Mouse (Mus musculus) kidney, postnatal 0 days (tissue): ENCODE results near the gene Lpar5. TPM values are rescaled to one million over a fixed set of nuclear protein-coding genes. Genes with fewer than 3 reads are reported as not detected.

Source experiments
- ATAC-seq: fragments of 200-750 bp; cut with Nextera tagmentation; replicated peaks from 2 replicates; pipeline ENCODE4 v1.8.0; 2017; ENCODE audit warnings: low read depth, moderate number of reproducible peaks, moderate TSS enrichment, moderate library complexity; ENCODE audit not compliant: low FRiP score
- DNase-seq: peaks from one replicate; pipeline ENCODE4 v3.0.0-alpha.2; 2016; ENCODE audit warnings: low spot score
- H3K27ac ChIP-seq: fragments of 300-500 bp; sonication (generic); 2 replicates; pipeline ENCODE4 v1.5.1; 2014; ENCODE audit warnings: mild to moderate bottlenecking
- H3K27me3 ChIP-seq: fragments of 300-500 bp; sonication (generic); 2 replicates; pipeline ENCODE4 v1.6.1; 2014; ENCODE audit warnings: low read length, mixed read lengths; ENCODE audit not compliant: insufficient read depth
- H3K36me3 ChIP-seq: fragments of 300-500 bp; sonication (generic); 2 replicates; pipeline ENCODE4 v1.6.1; 2014; ENCODE audit warnings: low read length, mixed read lengths; ENCODE audit not compliant: insufficient read depth
- H3K4me1 ChIP-seq: fragments of 300-500 bp; sonication (generic); replicated peaks from 2 replicates; pipeline ENCODE4 v1.6.1; 2014; ENCODE audit warnings: antibody characterized with exemption, low read length, mixed read lengths; ENCODE audit not compliant: insufficient read depth
- H3K4me2 ChIP-seq: fragments of 300-500 bp; sonication (generic); 2 replicates; pipeline ENCODE4 v1.6.1; 2014; ENCODE audit warnings: mild to moderate bottlenecking, low read length, moderate library complexity, mixed read lengths
- H3K4me3 ChIP-seq: fragments of 300-500 bp; sonication (generic); replicated peaks from 2 replicates; pipeline ENCODE4 v1.5.1; 2014; ENCODE audit warnings: low read depth, low read length
- H3K9ac ChIP-seq: fragments of 300-500 bp; sonication (generic); 2 replicates; pipeline ENCODE4 v1.6.1; 2014; ENCODE audit warnings: low read depth, low read length
- H3K9me3 ChIP-seq: fragments of 300-500 bp; sonication (generic); replicated peaks from 2 replicates; pipeline ENCODE4 v1.6.1; 2016; ENCODE audit warnings: low read length, inconsistent platforms, mixed read lengths
- CTCF ChIP-seq: IDR thresholded peaks from 2 replicates; pipeline ENCODE4 v1.5.1; 2016; ENCODE audit warnings: antibody characterized with exemption, low read depth, mild to moderate bottlenecking, moderate library complexity
- WGBS: fragments of 180-500 bp; shearing (Covaris S2); extraction: QIAGEN DNeasy Blood & Tissue Kit; methylation state at CpG from one replicate; pipeline ENCODE4 v1.1.7; 2014; 5-methylcytosine and 5-hydroxymethylcytosine counted together
- polyA plus RNA-seq: library from polyadenylated mRNA; unstranded; fragments of >200 nt; fragmentation: Nextera tagmentation; extraction: Ambion mirVana; gene quantifications from 2 replicates; pipeline ENCODE4 v1.2.1, GENCODE M21; 2015

Gene Lpar5
- polyA plus RNA-seq, 1 experiment from 2014 or later, result 0.30 TPM

DNA sequence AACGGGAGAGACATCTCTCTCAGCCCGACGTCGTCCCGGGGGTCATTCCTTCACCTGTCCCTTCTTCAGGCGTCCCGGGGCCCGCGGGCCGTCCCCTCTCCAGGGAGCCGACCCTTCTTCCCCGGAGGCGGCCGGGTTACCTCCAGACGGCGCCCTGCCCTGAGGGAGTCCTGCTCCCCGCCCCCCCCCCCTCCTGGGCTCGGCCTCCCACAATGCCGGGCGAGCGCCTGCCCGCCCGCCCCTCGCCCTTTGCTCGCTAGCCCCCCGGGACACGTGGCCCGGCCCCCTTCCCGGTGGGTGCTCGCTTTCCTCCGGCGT lies 28.5 kb downstream of the Lpar5 start:
- DNase-seq (no peak), ATAC-seq (no peak; the same call in 1 of the 2 replicates)
- Histone ChIP-seq H3K36me3 (peaks cover 21% of the 10 kb centered on the region), H3K9ac (peak overlapping the region; percentile 96), H3K27me3 (no peaks in the 10 kb centered on the region), H3K9me3 (no peaks in the 10 kb centered on the region), H3K4me1 (peaks cover 28% of the 10 kb centered on the region), H3K4me2 (peak overlapping the region; percentile 85), H3K4me3 (peak overlapping the region; percentile 99), H3K27ac (peak overlapping the region; percentile 98)
- WGBS, result 0% methylated on average over 24 of the region's 32 CpGs
- no peak for TF ChIP-seq CTCF

DNA sequence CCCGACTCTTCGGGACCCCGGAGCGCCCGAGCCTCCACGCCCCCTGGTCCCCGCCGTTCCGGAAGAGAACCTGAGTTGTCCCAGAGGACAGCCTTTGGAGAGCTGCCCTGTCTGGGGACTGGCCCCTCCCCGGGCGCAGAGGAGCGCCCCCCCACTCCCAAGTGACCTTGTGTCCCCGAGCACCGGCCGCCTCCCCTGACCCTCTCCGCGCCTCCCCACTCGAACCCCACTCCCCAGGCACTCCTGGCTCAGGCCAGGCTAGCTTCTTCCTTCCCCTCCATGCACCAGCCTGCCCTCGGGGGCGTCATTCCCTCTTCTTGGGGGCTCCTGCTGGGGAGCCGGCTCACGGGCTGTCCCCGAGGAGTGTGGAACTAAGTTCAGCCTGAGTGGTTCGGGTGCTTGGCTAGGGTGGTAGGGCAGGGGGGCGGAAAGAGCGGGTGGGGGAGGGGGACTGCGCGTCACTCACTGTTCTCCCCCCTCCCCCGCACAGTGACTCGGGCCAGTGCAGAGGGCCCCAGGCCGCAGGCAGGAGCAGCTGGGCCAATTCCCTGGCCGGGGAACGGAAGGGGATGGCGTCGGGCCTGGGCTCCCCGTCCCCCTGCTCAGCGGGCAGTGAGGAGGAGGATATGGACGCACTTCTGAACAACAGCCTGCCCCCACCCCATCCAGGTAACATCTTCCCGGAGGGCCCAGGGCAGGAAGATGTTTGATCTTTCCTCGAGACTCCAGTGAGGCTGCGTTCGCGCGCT lies 29.1 kb downstream of the Lpar5 start:
- Histone ChIP-seq H3K27me3 (no peaks in the 10 kb centered on the region), H3K4me3 (peak overlapping the region; percentile 99), H3K27ac (peak overlapping the region; percentile 98), H3K4me1 (peaks cover 28% of the 10 kb centered on the region), H3K4me2 (peak overlapping the region; percentile 85), H3K9ac (peak overlapping the region; percentile 96), H3K36me3 (peaks cover 26% of the 10 kb centered on the region), H3K9me3 (no peaks in the 10 kb centered on the region)
- ATAC-seq (peak; percentile 85), DNase-seq (peak; percentile 86)
- WGBS, result under 1% methylated on average over 42 of the region's 44 CpGs
- TF ChIP-seq CTCF, result 0 out of 2 replicates have a peak, but pooled peaks have one; percentile 2

DNA sequence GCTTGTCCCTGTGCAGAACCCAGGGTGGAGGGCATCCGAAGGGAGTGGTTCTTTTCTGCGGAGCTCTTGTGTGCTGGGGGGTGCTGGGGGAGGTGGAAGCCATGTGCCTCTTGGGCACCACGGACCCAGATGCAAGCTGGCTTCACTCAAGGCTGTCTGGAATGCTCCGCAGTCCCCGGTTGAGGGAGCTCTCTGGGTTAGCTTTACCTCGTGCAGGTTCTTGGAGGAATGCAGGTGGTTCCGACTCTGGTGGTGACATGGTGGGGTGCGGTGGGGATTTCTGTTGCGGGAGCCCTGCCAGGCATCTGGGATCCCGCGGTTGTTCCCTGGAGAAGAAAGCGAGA lies 29.6 kb downstream of the Lpar5 start:
- Histone ChIP-seq H3K9me3 (no peaks in the 10 kb centered on the region), H3K4me1 (peaks cover 28% of the 10 kb centered on the region), H3K27ac (peak overlapping the region; percentile 98), H3K4me2 (peak overlapping the region; percentile 85), H3K27me3 (no peaks in the 10 kb centered on the region), H3K36me3 (peaks cover 32% of the 10 kb centered on the region), H3K4me3 (peak overlapping the region; percentile 99), H3K9ac (peak overlapping the region; percentile 96)
- no peak for TF ChIP-seq CTCF
- WGBS, result 0% methylated on average over 12 of the region's 12 CpGs
- DNase-seq (no peak), ATAC-seq (peak; percentile 7)

DNA sequence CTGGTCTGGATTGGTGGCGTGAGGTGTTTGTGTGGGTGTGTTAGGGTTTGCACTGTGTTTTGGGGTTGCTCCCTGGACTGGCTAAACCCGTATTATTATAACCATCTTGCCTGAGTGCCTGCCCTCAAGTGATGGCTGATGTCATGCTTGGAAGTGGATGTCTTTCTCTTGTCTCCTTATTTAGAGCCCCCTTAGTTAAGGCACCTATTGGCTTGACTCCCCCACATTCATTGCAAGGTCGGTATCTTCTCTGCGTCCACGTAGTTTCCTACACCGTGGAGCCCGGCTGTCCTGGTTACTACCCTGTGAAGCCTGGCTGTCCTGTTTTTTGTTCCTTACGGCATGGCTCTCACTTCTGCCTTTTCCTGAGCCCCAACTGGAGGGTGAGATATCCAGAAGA lies 30.2 kb downstream of the Lpar5 start:
- Histone ChIP-seq H3K4me2 (peak overlapping the region; percentile 85), H3K9ac (peak overlapping the region; percentile 96), H3K9me3 (no peaks in the 10 kb centered on the region), H3K36me3 (peaks cover 38% of the 10 kb centered on the region), H3K27ac (peak overlapping the region; percentile 98; the same call in 1 of the 2 replicates), H3K27me3 (no peaks in the 10 kb centered on the region), H3K4me1 (peaks cover 28% of the 10 kb centered on the region), H3K4me3 (peak overlapping the region; percentile 99)
- no peak for ATAC-seq
- no peak for TF ChIP-seq CTCF
- WGBS, result 20% methylated on average over 8 of the region's 8 CpGs
- no peak for DNase-seq

DNA sequence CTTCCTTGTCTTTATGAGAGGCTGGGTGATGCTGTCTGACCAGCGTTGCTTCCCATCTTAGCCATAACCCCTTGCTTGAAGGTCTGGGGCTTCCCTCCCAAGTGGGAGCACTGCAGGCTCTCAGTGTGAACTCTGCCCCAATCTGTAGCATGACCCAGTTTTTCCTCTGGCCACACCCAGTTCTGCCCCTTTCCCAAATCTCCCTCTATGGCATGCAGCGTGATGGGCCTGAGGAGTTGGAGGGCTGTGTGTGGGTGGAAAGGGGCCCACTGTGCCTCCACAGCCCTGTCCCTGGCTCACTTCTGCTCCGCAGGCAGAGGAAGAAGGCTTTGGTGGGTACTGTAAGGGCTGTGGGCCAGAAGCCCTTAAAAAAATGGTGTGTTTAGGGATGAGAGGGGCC lies 30.8 kb downstream of the Lpar5 start:
- 28% methylated on average over 3 of the region's 3 CpGs for WGBS
- DNase-seq (no peak), ATAC-seq (no peak)
- Histone ChIP-seq H3K27me3 (no peaks in the 10 kb centered on the region), H3K9ac (peak overlapping the region; percentile 96), H3K27ac (0 out of 2 replicates have a peak overlapping the region, but pooled peaks have one; percentile 20), H3K4me3 (peak overlapping the region; percentile 99), H3K36me3 (peaks cover 41% of the 10 kb centered on the region), H3K9me3 (no peaks in the 10 kb centered on the region), H3K4me1 (peaks cover 28% of the 10 kb centered on the region), H3K4me2 (peak overlapping the region; percentile 85)
- TF ChIP-seq CTCF, result no peak

DNA sequence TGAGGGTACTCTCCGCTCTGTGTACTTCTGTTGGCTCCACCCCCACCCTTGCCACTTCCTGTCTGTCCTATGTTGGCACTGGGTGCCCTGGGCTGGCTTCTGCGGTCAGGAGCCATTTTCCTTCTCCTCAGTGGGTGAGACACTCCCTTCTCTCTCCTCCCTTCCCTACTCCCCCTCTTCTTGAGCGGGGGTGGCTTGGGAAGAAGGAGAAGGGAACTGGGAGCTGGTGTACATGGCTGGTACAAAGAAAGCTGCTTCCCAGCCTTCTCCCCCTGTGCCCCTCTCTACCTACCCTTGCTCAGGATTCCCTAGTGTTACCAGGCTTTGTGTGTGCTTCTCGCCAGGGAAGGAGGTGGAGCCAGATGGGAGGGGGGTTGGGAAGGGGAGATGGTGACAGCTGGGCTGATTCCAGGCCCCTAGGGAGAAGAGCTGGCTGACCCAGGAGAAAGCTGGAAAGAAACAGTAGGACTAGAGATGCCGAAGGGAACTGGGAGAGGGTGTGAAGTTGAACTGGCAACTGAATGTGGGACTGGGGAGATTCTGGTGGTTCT lies 31.8 kb downstream of the Lpar5 start:
- peaks cover 28% of the 10 kb centered on the region for H3K4me1 ChIP-seq
- no peaks in the 10 kb centered on the region for H3K9me3 ChIP-seq
- peak overlapping the region; percentile 85 for H3K4me2 ChIP-seq
- no peak for ATAC-seq
- no peaks in the 10 kb centered on the region for H3K27me3 ChIP-seq
- peaks cover 48% of the 10 kb centered on the region for H3K36me3 ChIP-seq
- peak overlapping the region; percentile 43 for H3K27ac ChIP-seq
- 0 out of 2 replicates have a peak overlapping the region, but pooled peaks have one; percentile 99 for H3K4me3 ChIP-seq
- WGBS, result 24% methylated on average over 5 of the region's 5 CpGs
- TF ChIP-seq CTCF, result no peak
- H3K9ac ChIP-seq, result peak overlapping the region; percentile 51
- peak; percentile 48 for DNase-seq
